Mouse (Mus musculus): Measurements from ENCODE around the gene Tmem116.

DNA sequence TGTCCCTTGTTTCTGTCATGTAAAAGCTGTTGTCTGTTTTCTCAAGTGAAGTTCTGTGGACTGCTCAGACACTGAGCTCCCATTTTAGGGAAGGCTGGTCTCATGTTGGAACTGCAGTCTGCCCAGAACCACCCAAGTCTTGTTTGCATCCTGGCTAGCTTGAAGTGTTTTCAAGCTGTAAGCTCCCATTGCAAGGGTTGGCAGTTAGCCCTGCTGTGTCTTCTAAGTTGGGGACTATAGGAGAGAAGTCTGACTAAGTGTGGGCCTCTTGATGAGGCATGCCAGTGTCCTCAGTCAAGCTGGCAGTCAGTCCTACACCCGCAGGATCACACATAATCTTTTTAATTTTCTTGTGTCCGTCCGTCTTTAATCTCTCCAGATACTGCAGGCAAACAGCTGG is 22.7 kb upstream of the Tmem116 start:
- TF ChIP-seq HCFC1 (IDR thresholded peaks at IDR 0.05; ENCODE audit: borderline replicate concordance, insufficient read depth, low read length) = no peak
- TF ChIP-seq MAFK (IDR thresholded peaks at IDR 0.05; ENCODE audit: insufficient read depth, low read depth, low read length) = no peak
- no peak for TF ChIP-seq ZC3H11A (IDR thresholded peaks at IDR 0.05; ENCODE audit: borderline replicate concordance, low read depth, low read length)

Measured in ES-E14 (cell line).